Mouse (Mus musculus): Measurements from ENCODE around the gene Oas1a. TPM values are rescaled to one million over a fixed set of nuclear protein-coding genes. Genes with fewer than 3 reads are reported as not detected.
"Not testable (repeated sequence)": the region's sequence is repeated elsewhere in the genome, so short reads cannot be mapped to it uniquely, and the experiment has no call there.

Gene Oas1a
- polyA plus RNA-seq, 1 experiment from 2014 or later = 0.89 TPM

- not testable (repeated sequence) for DNase-seq (ENCODE audit: low spot score, missing footprints); H3K4me3 ChIP-seq (ENCODE audit: low read depth, low read length); H3K9me3 ChIP-seq (ENCODE audit: control insufficient read depth, low read length); H3K9ac ChIP-seq (ENCODE audit: low read length); H3K4me2 ChIP-seq; H3K36me3 ChIP-seq (ENCODE audit: control insufficient read depth, insufficient read depth, low read length); H3K27ac ChIP-seq (ENCODE audit: low read depth, low read length); H3K4me1 ChIP-seq (ENCODE audit: control insufficient read depth, insufficient read depth, low read length); H3K27me3 ChIP-seq (ENCODE audit: control insufficient read depth, insufficient read depth, low read length); ATAC-seq (ENCODE audit: low FRiP score)
- 84% methylated on average over 4 of the region's 4 CpGs for WGBS
Measured at GRCm38 (mm10) chr5:120924520-120924919, 17.2 kb upstream of the Oas1a start.

- Histone ChIP-seq H3K9ac (ENCODE audit: low read length) (no peak overlapping the region), H3K4me3 (ENCODE audit: low read depth, low read length) (no peak overlapping the region), H3K4me1 (ENCODE audit: control insufficient read depth, insufficient read depth, low read length) (no peaks in the 10 kb centered on the region), H3K4me2 (no peak overlapping the region), H3K27ac (ENCODE audit: low read depth, low read length) (no peak overlapping the region), H3K9me3 (ENCODE audit: control insufficient read depth, low read length) (no peaks in the 10 kb centered on the region), H3K36me3 (ENCODE audit: control insufficient read depth, insufficient read depth, low read length) (no peaks in the 10 kb centered on the region), H3K27me3 (ENCODE audit: control insufficient read depth, insufficient read depth, low read length) (no peaks in the 10 kb centered on the region)
- ATAC-seq (ENCODE audit: low FRiP score) (no peak), DNase-seq (ENCODE audit: low spot score, missing footprints) (no peak)
- WGBS = 87% methylated on average over 4 of the region's 4 CpGs
Measured at GRCm38 (mm10) chr5:120923969-120924368, 16.6 kb upstream of the Oas1a start.

- no peaks in the 10 kb centered on the region for H3K9me3 ChIP-seq (ENCODE audit: control insufficient read depth, low read length)
- no peaks in the 10 kb centered on the region for H3K4me1 ChIP-seq (ENCODE audit: control insufficient read depth, insufficient read depth, low read length)
- ATAC-seq (ENCODE audit: low FRiP score) = no peak
- H3K4me2 ChIP-seq = no peak overlapping the region
- no peak overlapping the region for H3K9ac ChIP-seq (ENCODE audit: low read length)
- H3K4me3 ChIP-seq (ENCODE audit: low read depth, low read length) = no peak overlapping the region
- DNase-seq (ENCODE audit: low spot score, missing footprints) = no peak
- H3K36me3 ChIP-seq (ENCODE audit: control insufficient read depth, insufficient read depth, low read length) = no peaks in the 10 kb centered on the region
- no peak overlapping the region for H3K27ac ChIP-seq (ENCODE audit: low read depth, low read length)
- WGBS = 79% methylated on average over 3 of the region's 3 CpGs
- H3K27me3 ChIP-seq (ENCODE audit: control insufficient read depth, insufficient read depth, low read length) = no peaks in the 10 kb centered on the region
Measured at GRCm38 (mm10) chr5:120920296-120920695, 13.0 kb upstream of the Oas1a start.

GRCm38 (mm10) chr5:120919156-120919935 is 12.0 kb upstream of the Oas1a start:
- WGBS = 73% methylated on average over 2 of the region's 2 CpGs
- ATAC-seq (ENCODE audit: low FRiP score); H3K27me3 ChIP-seq (ENCODE audit: control insufficient read depth, insufficient read depth, low read length); H3K4me1 ChIP-seq (ENCODE audit: control insufficient read depth, insufficient read depth, low read length); DNase-seq (ENCODE audit: low spot score, missing footprints); H3K4me3 ChIP-seq (ENCODE audit: low read depth, low read length); H3K4me2 ChIP-seq; H3K36me3 ChIP-seq (ENCODE audit: control insufficient read depth, insufficient read depth, low read length); H3K9me3 ChIP-seq (ENCODE audit: control insufficient read depth, low read length); H3K9ac ChIP-seq (ENCODE audit: low read length); H3K27ac ChIP-seq (ENCODE audit: low read depth, low read length): not testable (repeated sequence)

GRCm38 (mm10) chr5:120914204-120914603 is 6.9 kb upstream of the Oas1a start, which contains the start of gene Oas1d:
Oas1d (plus strand) TSS chr5:120914536.
- not testable (repeated sequence) for H3K27ac ChIP-seq (ENCODE audit: low read depth, low read length); H3K27me3 ChIP-seq (ENCODE audit: control insufficient read depth, insufficient read depth, low read length); H3K4me2 ChIP-seq; H3K4me1 ChIP-seq (ENCODE audit: control insufficient read depth, insufficient read depth, low read length); H3K4me3 ChIP-seq (ENCODE audit: low read depth, low read length); H3K9ac ChIP-seq (ENCODE audit: low read length); H3K36me3 ChIP-seq (ENCODE audit: control insufficient read depth, insufficient read depth, low read length); DNase-seq (ENCODE audit: low spot score, missing footprints); ATAC-seq (ENCODE audit: low FRiP score); H3K9me3 ChIP-seq (ENCODE audit: control insufficient read depth, low read length)
- WGBS = 51% methylated on average over 8 of the region's 8 CpGs

GRCm38 (mm10) chr5:120908196-120908920 is 1.0 kb upstream of the Oas1a start:
- H3K4me2 ChIP-seq = no peak overlapping the region
- H3K4me3 ChIP-seq (ENCODE audit: low read depth, low read length) = no peak overlapping the region
- H3K27me3 ChIP-seq (ENCODE audit: control insufficient read depth, insufficient read depth, low read length) = no peaks in the 10 kb centered on the region
- ATAC-seq (ENCODE audit: low FRiP score) (no peak), DNase-seq (ENCODE audit: low spot score, missing footprints) (no peak)
- no peak overlapping the region for H3K9ac ChIP-seq (ENCODE audit: low read length)
- no peak overlapping the region for H3K27ac ChIP-seq (ENCODE audit: low read depth, low read length)
- no peaks in the 10 kb centered on the region for H3K9me3 ChIP-seq (ENCODE audit: control insufficient read depth, low read length)
- WGBS = 47% methylated on average over 7 of the region's 7 CpGs
- no peaks in the 10 kb centered on the region for H3K4me1 ChIP-seq (ENCODE audit: control insufficient read depth, insufficient read depth, low read length)
- H3K36me3 ChIP-seq (ENCODE audit: control insufficient read depth, insufficient read depth, low read length) = no peaks in the 10 kb centered on the region

GRCm38 (mm10) chr5:120902056-120902455 is 5.3 kb downstream of the Oas1a start:
- Histone ChIP-seq H3K4me3 (ENCODE audit: low read depth, low read length) (no peak overlapping the region), H3K4me2 (no peak overlapping the region), H3K9me3 (ENCODE audit: control insufficient read depth, low read length) (no peaks in the 10 kb centered on the region), H3K27ac (ENCODE audit: low read depth, low read length) (no peak overlapping the region), H3K27me3 (ENCODE audit: control insufficient read depth, insufficient read depth, low read length) (no peaks in the 10 kb centered on the region), H3K4me1 (ENCODE audit: control insufficient read depth, insufficient read depth, low read length) (no peaks in the 10 kb centered on the region), H3K9ac (ENCODE audit: low read length) (no peak overlapping the region), H3K36me3 (ENCODE audit: control insufficient read depth, insufficient read depth, low read length) (no peaks in the 10 kb centered on the region)
- DNase-seq (ENCODE audit: low spot score, missing footprints) (no peak), ATAC-seq (ENCODE audit: low FRiP score) (no peak)
- 92% methylated on average over 5 of the region's 5 CpGs for WGBS

- Histone ChIP-seq H3K4me3 (ENCODE audit: low read depth, low read length) (no peak overlapping the region), H3K4me2 (no peak overlapping the region), H3K36me3 (ENCODE audit: control insufficient read depth, insufficient read depth, low read length) (no peaks in the 10 kb centered on the region), H3K9me3 (ENCODE audit: control insufficient read depth, low read length) (no peaks in the 10 kb centered on the region), H3K27ac (ENCODE audit: low read depth, low read length) (no peak overlapping the region), H3K4me1 (ENCODE audit: control insufficient read depth, insufficient read depth, low read length) (no peaks in the 10 kb centered on the region), H3K9ac (ENCODE audit: low read length) (no peak overlapping the region), H3K27me3 (ENCODE audit: control insufficient read depth, insufficient read depth, low read length) (no peaks in the 10 kb centered on the region)
- ATAC-seq (ENCODE audit: low FRiP score) = no peak
- 47% methylated on average over 1 of the region's 1 CpGs for WGBS
- no peak for DNase-seq (ENCODE audit: low spot score, missing footprints)
Measured at GRCm38 (mm10) chr5:120900666-120901065, 6.7 kb downstream of the Oas1a start.

GRCm38 (mm10) chr5:120898726-120899125 is 8.6 kb downstream of the Oas1a start:
- Histone ChIP-seq H3K36me3 (ENCODE audit: control insufficient read depth, insufficient read depth, low read length) (no peaks in the 10 kb centered on the region), H3K4me1 (ENCODE audit: control insufficient read depth, insufficient read depth, low read length) (no peaks in the 10 kb centered on the region), H3K9me3 (ENCODE audit: control insufficient read depth, low read length) (no peaks in the 10 kb centered on the region), H3K27me3 (ENCODE audit: control insufficient read depth, insufficient read depth, low read length) (no peaks in the 10 kb centered on the region), H3K9ac (ENCODE audit: low read length) (no peak overlapping the region), H3K4me3 (ENCODE audit: low read depth, low read length) (no peak overlapping the region), H3K27ac (ENCODE audit: low read depth, low read length) (no peak overlapping the region), H3K4me2 (no peak overlapping the region)
- ATAC-seq (ENCODE audit: low FRiP score) (no peak), DNase-seq (ENCODE audit: low spot score, missing footprints) (no peak)

Data from midbrain, embryonic 11.5 days (tissue).